Mouse (Mus musculus): Measurements from ENCODE around the gene Nat8f4. TPM values are rescaled to one million over a fixed set of nuclear protein-coding genes. Genes with fewer than 3 reads are reported as not detected.

The Nat8f4 gene
- total RNA-seq (2023) = 3.4 TPM

DNA sequence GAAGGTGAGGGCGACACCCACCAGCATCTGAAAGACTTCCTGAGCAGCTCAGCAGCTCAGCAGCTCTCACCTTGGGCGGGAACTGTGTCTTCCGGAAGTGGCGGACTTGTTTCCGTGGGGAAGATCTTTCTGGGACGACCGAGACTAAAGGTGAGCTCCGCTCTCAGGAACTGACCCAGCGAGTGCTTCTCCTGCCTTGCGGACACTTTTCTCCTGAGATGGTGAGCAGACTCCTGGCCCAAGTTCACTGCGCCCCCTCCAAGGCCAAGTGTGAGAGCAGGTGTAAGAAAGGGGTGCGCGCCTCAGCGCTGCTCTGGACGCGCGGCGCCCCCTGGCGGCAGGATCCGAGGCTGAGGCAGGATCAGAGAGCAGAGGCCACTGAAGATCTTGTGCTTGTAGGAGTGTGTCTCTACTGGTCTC is at the start of gene Nat8f4:
Nat8f4 (minus strand) TSS at position 243 of the 420 bp plus-strand sequence.

DNA sequence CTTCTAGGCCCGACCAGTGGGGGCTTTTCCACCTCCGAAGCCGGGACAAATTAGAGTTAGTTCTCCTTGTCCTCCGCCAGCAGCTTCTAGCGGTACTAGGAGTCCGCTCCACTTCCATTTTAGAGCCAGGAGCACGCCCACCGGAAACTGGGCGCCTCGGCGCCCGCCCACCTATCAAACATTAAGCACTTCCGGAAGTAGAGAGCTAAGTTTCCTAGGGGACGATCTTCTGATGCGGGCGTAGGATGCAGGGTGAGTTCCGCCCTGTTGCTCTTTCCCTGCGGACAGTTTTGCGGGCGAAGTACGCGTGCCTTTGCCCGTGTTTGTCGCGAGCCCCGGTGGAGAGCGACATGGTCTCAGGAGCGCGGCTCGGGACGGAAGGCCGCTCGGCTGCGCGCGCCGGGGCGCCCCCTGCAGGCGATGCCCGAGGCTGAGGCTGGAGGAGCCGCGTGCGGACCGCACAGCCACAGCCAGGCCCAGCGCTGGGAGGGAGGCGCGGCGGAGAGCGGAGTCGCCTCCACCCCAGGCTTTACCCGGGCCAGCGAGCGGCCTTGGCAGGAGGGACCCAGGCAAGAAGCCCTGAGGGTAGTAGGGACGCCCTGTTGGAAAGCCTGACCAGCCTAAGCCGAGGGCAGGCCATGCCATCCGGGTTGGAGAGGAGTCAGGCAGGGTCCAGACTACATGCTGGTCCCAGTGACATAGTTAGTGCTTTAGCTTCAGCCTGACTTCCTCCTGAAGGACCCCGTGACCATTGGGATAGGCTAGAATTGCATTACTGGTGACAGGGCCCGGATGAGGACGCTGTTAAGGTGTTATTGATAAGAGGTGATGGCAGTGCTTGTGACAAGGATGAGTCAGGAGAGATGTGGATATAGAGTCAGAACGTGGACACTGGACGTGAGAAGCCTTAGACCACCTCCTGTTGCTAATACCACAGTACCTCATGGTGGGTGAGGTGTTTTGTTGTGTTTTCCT is 11.1 kb upstream of the Nat8f4 start, which contains the start of gene Nat8f1:
Nat8f1 (minus strand) TSS at position 149 of the 975 bp plus-strand sequence.

DNA sequence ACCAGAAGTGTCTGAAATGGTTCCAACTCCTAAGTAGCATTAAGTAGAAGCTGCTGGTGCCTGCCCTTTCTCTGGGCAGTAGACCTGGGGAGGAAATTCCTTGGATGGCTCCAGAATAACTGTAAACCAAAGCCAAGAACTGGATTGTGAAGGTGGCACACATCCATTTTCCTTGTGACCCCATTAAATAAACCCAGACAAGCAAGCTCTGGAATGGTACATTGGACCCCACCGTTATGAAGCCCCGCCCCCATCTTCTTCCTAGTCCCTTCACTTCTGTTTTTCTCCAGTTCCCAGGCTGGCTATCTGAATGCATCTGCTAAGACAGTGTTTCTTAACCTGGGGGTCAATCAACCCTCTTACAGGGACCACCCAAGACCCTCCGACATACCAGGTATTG is 6.9 kb upstream of the Nat8f4 start, which contains the start of gene Tprkb:
Tprkb (plus strand) TSS at position 279 of the 400 bp plus-strand sequence.

DNA sequence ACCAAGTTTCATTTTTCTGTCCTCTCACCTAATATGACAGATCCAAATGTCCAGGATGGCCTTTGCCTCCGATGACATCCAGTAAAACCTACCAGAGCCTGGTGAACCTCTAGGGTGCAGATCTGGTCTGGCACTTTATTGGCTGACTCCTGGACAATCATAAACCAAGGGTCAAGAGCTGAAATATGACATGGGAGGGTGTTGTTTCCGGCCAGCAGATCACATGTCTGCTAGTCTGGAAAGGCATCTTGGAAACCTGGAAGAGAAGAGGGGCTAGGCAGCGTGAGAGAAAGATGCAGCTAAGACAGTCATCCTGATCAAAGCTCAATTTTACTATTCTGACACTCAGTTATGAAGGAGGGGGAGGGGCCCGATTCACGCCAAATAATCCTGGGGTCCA is 35.7 kb downstream of the Nat8f4 start, which contains the start of gene Nat8f2:
Nat8f2 (minus strand) TSS at position 153 of the 400 bp plus-strand sequence.

Other genes with a start within 250 kb of the Nat8f4 start
- not detected for gene Nat8f7, start 191.7 kb downstream of the Nat8f4 start, total RNA-seq (2023)
- gene Nat8f3, start 139.1 kb downstream of the Nat8f4 start, total RNA-seq (2023) = not detected
- gene Nat8f6, start 83.9 kb downstream of the Nat8f4 start, total RNA-seq (2023) = not detected
- not detected for gene Nat8f5, start 83.9 kb downstream of the Nat8f4 start, total RNA-seq (2023)
- gene Nat8, start 72.8 kb downstream of the Nat8f4 start, total RNA-seq (2023) = not detected
- gene Nat8f2, start 35.7 kb downstream of the Nat8f4 start, total RNA-seq (2023) = 0.56 TPM
- gene Tprkb, start 7.0 kb upstream of the Nat8f4 start, total RNA-seq (2023) = 22.9 TPM
- gene Nat8f1, start 10.8 kb upstream of the Nat8f4 start, total RNA-seq (2023) = 2.2 TPM
- gene Dusp11, start 56.8 kb upstream of the Nat8f4 start, total RNA-seq (2023) = 245 TPM
- not detected for gene Figla, start 111.3 kb upstream of the Nat8f4 start, total RNA-seq (2023)
- gene Add2, start 123.8 kb upstream of the Nat8f4 start, total RNA-seq (2023) = 1.6 TPM

All from CD4-positive naive resting alpha-beta T cell, adult 76 days (primary cell).